Mouse (Mus musculus) lung, postnatal 0 days (tissue): Measurements from ENCODE around the gene Anpep.

Experiments used
- CTCF ChIP-seq: IDR thresholded peaks from 2 replicates; pipeline ENCODE4 v1.5.1; 2016; ENCODE audit warnings: antibody characterized with exemption, mild to moderate bottlenecking
- EP300 ChIP-seq: IDR thresholded peaks from 2 replicates; pipeline ENCODE4 v1.6.1; 2016; ENCODE audit warnings: antibody characterized with exemption, mild to moderate bottlenecking, control low read depth

- no peak for TF ChIP-seq CTCF
- TF ChIP-seq EP300, result no peak
Measured at GRCm38 (mm10) chr7:79883613-79884334, 22.9 kb upstream of the Anpep start.
